Mouse (Mus musculus): Measurements from ENCODE around the gene Lzts2. TPM values are rescaled to one million over a fixed set of nuclear protein-coding genes. Genes with fewer than 3 reads are reported as not detected.

Lzts2 gene
- polyA plus RNA-seq, 2 experiments, result 64.7 to 87.0 TPM

GRCm38 (mm10) chr19:45047417-45047934 is 33.3 kb downstream of the Lzts2 start, which contains the start of gene Sfxn3:
Gene Sfxn3, plus strand, starts transcription at chr19:45047503.
- peak within 1 kb of the TSS; percentile 81 for H3K27ac ChIP-seq (replicated peaks; ENCODE audit: low read depth, low read length)
- 0 out of 2 replicates have a peak, but pooled peaks have one; percentile 18 for TF ChIP-seq POLR2A (IDR thresholded peaks at IDR 0.05; ENCODE audit: borderline replicate concordance, extremely low read depth, insufficient read depth, insufficient read length)
- peak within 1 kb of the TSS; percentile 87 for H3K4me2 ChIP-seq (replicated peaks; ENCODE audit: low read depth, low read length, severe bottlenecking)
- 3% methylated on average over 26 of the region's 26 CpGs for WGBS
- H3K9me3 ChIP-seq (ENCODE audit: control insufficient read depth, low read length), result no peaks in the 10 kb centered on the region
- H3K9ac ChIP-seq (ENCODE audit: low read depth, low read length, severe bottlenecking), result peak within 1 kb of the TSS; percentile 59
- H3K4me1 ChIP-seq (ENCODE audit: control insufficient read depth, insufficient read depth, low read length), result peaks cover 25% of the 10 kb centered on the region
- H3K27me3 ChIP-seq (ENCODE audit: control insufficient read depth, insufficient read depth, low read length), result peaks cover 20% of the 10 kb centered on the region
- H3K4me3 ChIP-seq (replicated peaks; ENCODE audit: low read length), result peak within 1 kb of the TSS; percentile 49
- ATAC-seq (ENCODE audit: low FRiP score, low read depth), result peak; percentile 88
- DNase-seq (ENCODE audit: low spot score), result peak; percentile 81
- H3K36me3 ChIP-seq (ENCODE audit: control insufficient read depth, insufficient read depth, low read length), result peaks cover 14% of the 10 kb centered on the region

GRCm38 (mm10) chr19:45047935-45048643 is 33.9 kb downstream of the Lzts2 start:
- peak; percentile 56 for ATAC-seq (ENCODE audit: low FRiP score, low read depth)
- 32% methylated on average over 11 of the region's 11 CpGs for WGBS
- TF ChIP-seq POLR2A (IDR thresholded peaks at IDR 0.05; ENCODE audit: borderline replicate concordance, extremely low read depth, insufficient read depth, insufficient read length), result no peak
- H3K9me3 ChIP-seq (ENCODE audit: control insufficient read depth, low read length), result no peaks in the 10 kb centered on the region
- peaks cover 20% of the 10 kb centered on the region for H3K27me3 ChIP-seq (ENCODE audit: control insufficient read depth, insufficient read depth, low read length)
- peak overlapping the region; percentile 59 for H3K9ac ChIP-seq (ENCODE audit: low read depth, low read length, severe bottlenecking)
- DNase-seq (ENCODE audit: low spot score), result peak; percentile 38
- H3K4me3 ChIP-seq (replicated peaks; ENCODE audit: low read length), result peak overlapping the region; percentile 49
- H3K36me3 ChIP-seq (ENCODE audit: control insufficient read depth, insufficient read depth, low read length), result peaks cover 20% of the 10 kb centered on the region
- H3K27ac ChIP-seq (replicated peaks; ENCODE audit: low read depth, low read length), result peak overlapping the region; percentile 81
- peak overlapping the region; percentile 87 for H3K4me2 ChIP-seq (replicated peaks; ENCODE audit: low read depth, low read length, severe bottlenecking)
- H3K4me1 ChIP-seq (ENCODE audit: control insufficient read depth, insufficient read depth, low read length), result peaks cover 25% of the 10 kb centered on the region

- H3K9ac ChIP-seq (ENCODE audit: low read depth, low read length, severe bottlenecking), result peak overlapping the region; percentile 59
- WGBS, result 74% methylated on average over 12 of the region's 12 CpGs
Observed at GRCm38 (mm10) chr19:45048644-45049365, 34.6 kb downstream of the Lzts2 start.

DNA sequence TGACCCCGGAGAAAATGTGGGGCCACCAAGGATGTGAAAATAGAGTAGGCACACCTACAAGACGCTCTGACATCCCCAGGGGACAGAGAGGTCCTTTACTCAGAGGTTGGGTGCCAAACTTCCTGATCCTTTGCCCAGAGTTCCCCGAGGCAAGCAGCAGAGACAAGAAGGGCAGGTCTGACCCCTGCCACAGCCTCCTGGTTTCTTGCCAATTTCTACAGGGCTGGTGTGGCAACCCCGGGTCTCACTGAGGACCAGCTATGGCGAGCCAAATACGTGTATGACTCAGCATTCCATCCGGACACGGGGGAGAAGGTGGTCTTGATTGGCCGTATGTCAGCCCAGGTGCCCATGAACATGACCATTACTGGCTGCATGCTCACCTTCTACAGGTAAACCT is 35.3 kb downstream of the Lzts2 start:
- H3K27me3 ChIP-seq (ENCODE audit: control insufficient read depth, insufficient read depth, low read length), result peaks cover 16% of the 10 kb centered on the region; the same call in 1 of the 2 replicates
- no peak overlapping the region for H3K4me3 ChIP-seq (replicated peaks; ENCODE audit: low read length)
- no peaks in the 10 kb centered on the region for H3K9me3 ChIP-seq (ENCODE audit: control insufficient read depth, low read length)
- H3K4me2 ChIP-seq (replicated peaks; ENCODE audit: low read depth, low read length, severe bottlenecking), result no peak overlapping the region
- H3K9ac ChIP-seq (ENCODE audit: low read depth, low read length, severe bottlenecking), result no peak overlapping the region
- WGBS, result 69% methylated on average over 9 of the region's 9 CpGs
- TF ChIP-seq POLR2A (IDR thresholded peaks at IDR 0.05; ENCODE audit: borderline replicate concordance, extremely low read depth, insufficient read depth, insufficient read length), result no peak
- peaks cover 30% of the 10 kb centered on the region for H3K36me3 ChIP-seq (ENCODE audit: control insufficient read depth, insufficient read depth, low read length)
- H3K27ac ChIP-seq (replicated peaks; ENCODE audit: low read depth, low read length), result no peak overlapping the region
- H3K4me1 ChIP-seq (ENCODE audit: control insufficient read depth, insufficient read depth, low read length), result peaks cover 25% of the 10 kb centered on the region
- DNase-seq (ENCODE audit: low spot score) (no peak), ATAC-seq (ENCODE audit: low FRiP score, low read depth) (no peak)

More at GRCm38 (mm10) chr19:45048644-45049365, 34.6 kb downstream of the Lzts2 start:
- H3K9me3 ChIP-seq (ENCODE audit: control insufficient read depth, low read length), result no peaks in the 10 kb centered on the region
- TF ChIP-seq POLR2A (IDR thresholded peaks at IDR 0.05; ENCODE audit: borderline replicate concordance, extremely low read depth, insufficient read depth, insufficient read length), result no peak
- H3K27me3 ChIP-seq (ENCODE audit: control insufficient read depth, insufficient read depth, low read length), result peaks cover 20% of the 10 kb centered on the region
- peak overlapping the region; percentile 87 for H3K4me2 ChIP-seq (replicated peaks; ENCODE audit: low read depth, low read length, severe bottlenecking)
- peak overlapping the region; percentile 81; the same call in 1 of the 2 replicates for H3K27ac ChIP-seq (replicated peaks; ENCODE audit: low read depth, low read length)
- peak overlapping the region; percentile 49 for H3K4me3 ChIP-seq (replicated peaks; ENCODE audit: low read length)
- no peak for ATAC-seq (ENCODE audit: low FRiP score, low read depth)
- H3K4me1 ChIP-seq (ENCODE audit: control insufficient read depth, insufficient read depth, low read length), result peaks cover 25% of the 10 kb centered on the region
- DNase-seq (ENCODE audit: low spot score), result no peak
- H3K36me3 ChIP-seq (ENCODE audit: control insufficient read depth, insufficient read depth, low read length), result peaks cover 27% of the 10 kb centered on the region

DNA sequence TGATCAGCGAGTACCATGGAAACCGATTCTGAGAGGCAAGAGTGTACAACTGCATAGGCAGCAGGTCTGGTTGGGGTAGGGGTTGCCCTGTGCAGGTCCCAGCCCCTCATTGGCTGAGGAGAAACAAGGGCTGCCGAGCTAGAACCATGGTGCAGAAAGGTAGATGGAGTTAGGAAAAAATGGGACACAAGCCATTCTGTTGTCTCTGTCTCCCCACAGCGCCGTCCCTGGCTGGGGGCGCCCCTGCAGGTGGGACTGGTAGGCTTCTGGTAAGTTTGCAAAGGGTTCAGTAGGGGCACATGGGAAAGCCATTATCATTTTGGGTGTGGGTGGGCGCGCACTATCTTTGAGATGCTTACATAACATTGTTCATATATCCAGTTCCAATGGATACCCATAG is 39.2 kb downstream of the Lzts2 start:
- DNase-seq (ENCODE audit: low spot score), result no peak
- no peak for ATAC-seq (ENCODE audit: low FRiP score, low read depth)
- H3K27me3 ChIP-seq (ENCODE audit: control insufficient read depth, insufficient read depth, low read length), result no peaks in the 10 kb centered on the region
- WGBS, result 88% methylated on average over 8 of the region's 8 CpGs
- peaks cover 18% of the 10 kb centered on the region for H3K4me1 ChIP-seq (ENCODE audit: control insufficient read depth, insufficient read depth, low read length)
- no peak overlapping the region for H3K4me3 ChIP-seq (replicated peaks; ENCODE audit: low read length)
- no peaks in the 10 kb centered on the region for H3K9me3 ChIP-seq (ENCODE audit: control insufficient read depth, low read length)
- peaks cover 38% of the 10 kb centered on the region for H3K36me3 ChIP-seq (ENCODE audit: control insufficient read depth, insufficient read depth, low read length)
- no peak overlapping the region for H3K4me2 ChIP-seq (replicated peaks; ENCODE audit: low read depth, low read length, severe bottlenecking)
- no peak overlapping the region for H3K27ac ChIP-seq (replicated peaks; ENCODE audit: low read depth, low read length)
- no peak for TF ChIP-seq POLR2A (IDR thresholded peaks at IDR 0.05; ENCODE audit: borderline replicate concordance, extremely low read depth, insufficient read depth, insufficient read length)
- no peak overlapping the region for H3K9ac ChIP-seq (ENCODE audit: low read depth, low read length, severe bottlenecking)

Measured in limb, embryonic 14.5 days (tissue).